Mouse (Mus musculus): ENCODE data around the gene Rpl41.

- peak; percentile 61; the same call in 1 of the 2 replicates for TF ChIP-seq CTCF (IDR thresholded peaks at IDR 0.05; ENCODE audit: insufficient read depth, low read depth, low read length)
- TF ChIP-seq POLR2A (IDR thresholded peaks at IDR 0.05; ENCODE audit: insufficient read depth, low read depth, low read length): no peak
Observed at GRCm38 (mm10) chr10:128536266-128536940, 12.7 kb downstream of the Rpl41 start.

All from olfactory bulb, adult 2 months (tissue).